Mouse (Mus musculus): ENCODE results near the gene Hsd17b1. TPM values are rescaled to one million over a fixed set of nuclear protein-coding genes. Genes with fewer than 3 reads are reported as not detected.

Hsd17b1 gene
- total RNA-seq, 1 experiment, result 2.4 TPM

GRCm38 (mm10) chr11:101071810-101072428, 6.3 kb upstream of the Hsd17b1 start:
- Histone ChIP-seq H3K27ac (ENCODE audit: insufficient read depth, low read depth, low read length, poor library complexity, severe bottlenecking) (no peak overlapping the region), H3K4me1 (ENCODE audit: control insufficient read depth in 2 of 2, insufficient read depth in 2 of 2, low read length in 2 of 2, poor library complexity in 1 of 2) (peaks cover 2 to 4% of the 10 kb centered on the region in 2 experiments; a peak in 1 of 4 replicates), H3K9me3 (ENCODE audit: control insufficient read depth, insufficient read depth, low read depth, low read length) (no peaks in the 10 kb centered on the region), H3K4me3 (ENCODE audit: insufficient read depth in 1 of 2, low read depth in 1 of 2, low read length in 2 of 2, poor library complexity in 1 of 2, severe bottlenecking in 1 of 2) (no peak overlapping the region), H3K36me3 (ENCODE audit: control insufficient read depth, insufficient read depth, low read length, poor library complexity, severe bottlenecking) (no peaks in the 10 kb centered on the region), H3K9ac (ENCODE audit: insufficient read depth, low read depth, low read length, poor library complexity, severe bottlenecking) (no peak overlapping the region)
- no peak for DNase-seq (ENCODE audit: low read depth, low spot score)
- in situ Hi-C loops (cut with MboI; ENCODE audit: low sequenced_read_pairs in 2 of 2, unreplicated experiment in 2 of 2), result no loop called here
- TF ChIP-seq ZC3H11A (IDR thresholded peaks at IDR 0.05; ENCODE audit: borderline replicate concordance, low read depth, low read length) (no peak), ZNF384 (IDR thresholded peaks at IDR 0.05; ENCODE audit: low read depth, low read length) (no peak), HCFC1 (IDR thresholded peaks at IDR 0.05; ENCODE audit: borderline replicate concordance, insufficient read depth, low read length) (no peak), MAFK (IDR thresholded peaks at IDR 0.05; ENCODE audit: insufficient read depth, low read depth, low read length) (no peak), CHD2 (IDR thresholded peaks at IDR 0.05; ENCODE audit: low read depth, low read length) (no peak)

- TF ChIP-seq CHD2 (IDR thresholded peaks at IDR 0.05; ENCODE audit: low read depth, low read length), result no peak
- no peak for TF ChIP-seq ZC3H11A (IDR thresholded peaks at IDR 0.05; ENCODE audit: borderline replicate concordance, low read depth, low read length)
- no peak for TF ChIP-seq HCFC1 (IDR thresholded peaks at IDR 0.05; ENCODE audit: borderline replicate concordance, insufficient read depth, low read length)
- no peak for TF ChIP-seq MAFK (IDR thresholded peaks at IDR 0.05; ENCODE audit: insufficient read depth, low read depth, low read length)
- no peak for TF ChIP-seq ZNF384 (IDR thresholded peaks at IDR 0.05; ENCODE audit: low read depth, low read length)
- in situ Hi-C loops (cut with MboI; ENCODE audit: low sequenced_read_pairs in 2 of 2, unreplicated experiment in 2 of 2), result no loop called here
- H3K27ac ChIP-seq (ENCODE audit: insufficient read depth, low read depth, low read length, poor library complexity, severe bottlenecking), result no peak overlapping the region
- peaks cover 1 to 5% of the 10 kb centered on the region in 2 experiments; a peak in 1 of 4 replicates for H3K4me1 ChIP-seq (ENCODE audit: control insufficient read depth in 2 of 2, insufficient read depth in 2 of 2, low read length in 2 of 2, poor library complexity in 1 of 2)
- no peak for DNase-seq (ENCODE audit: low read depth, low spot score)
- H3K4me3 ChIP-seq (ENCODE audit: insufficient read depth in 1 of 2, low read depth in 1 of 2, low read length in 2 of 2, poor library complexity in 1 of 2, severe bottlenecking in 1 of 2), result peak overlapping the region; percentile 48 to 56
- H3K36me3 ChIP-seq (ENCODE audit: control insufficient read depth, insufficient read depth, low read length, poor library complexity, severe bottlenecking), result peaks cover 2% of the 10 kb centered on the region; the same call in 1 of the 2 replicates
- H3K9me3 ChIP-seq (ENCODE audit: control insufficient read depth, insufficient read depth, low read depth, low read length), result no peaks in the 10 kb centered on the region
- H3K9ac ChIP-seq (ENCODE audit: insufficient read depth, low read depth, low read length, poor library complexity, severe bottlenecking), result peak overlapping the region; percentile 34; the same call in 1 of the 2 replicates
These were observed 1.5 kb downstream of the Hsd17b1 start for GRCm38 (mm10) chr11:101079746-101080145.

- Histone ChIP-seq H3K36me3 (ENCODE audit: control insufficient read depth, insufficient read depth, low read length, poor library complexity, severe bottlenecking) (peaks cover 5% of the 10 kb centered on the region; the same call in 1 of the 2 replicates), H3K9me3 (ENCODE audit: control insufficient read depth, insufficient read depth, low read depth, low read length) (no peaks in the 10 kb centered on the region), H3K4me1 (ENCODE audit: control insufficient read depth in 2 of 2, insufficient read depth in 2 of 2, low read length in 2 of 2, poor library complexity in 1 of 2) (peaks cover 1 to 5% of the 10 kb centered on the region in 2 experiments; a peak in 1 of 4 replicates), H3K27ac (ENCODE audit: insufficient read depth, low read depth, low read length, poor library complexity, severe bottlenecking) (no peak overlapping the region), H3K9ac (ENCODE audit: insufficient read depth, low read depth, low read length, poor library complexity, severe bottlenecking) (no peak overlapping the region), H3K4me3 (ENCODE audit: insufficient read depth in 1 of 2, low read depth in 1 of 2, low read length in 2 of 2, poor library complexity in 1 of 2, severe bottlenecking in 1 of 2) (no peak overlapping the region)
- TF ChIP-seq CHD2 (IDR thresholded peaks at IDR 0.05; ENCODE audit: low read depth, low read length), result no peak
- TF ChIP-seq HCFC1 (IDR thresholded peaks at IDR 0.05; ENCODE audit: borderline replicate concordance, insufficient read depth, low read length), result no peak
- no peak for TF ChIP-seq ZC3H11A (IDR thresholded peaks at IDR 0.05; ENCODE audit: borderline replicate concordance, low read depth, low read length)
- TF ChIP-seq MAFK (IDR thresholded peaks at IDR 0.05; ENCODE audit: insufficient read depth, low read depth, low read length), result no peak
- TF ChIP-seq ZNF384 (IDR thresholded peaks at IDR 0.05; ENCODE audit: low read depth, low read length), result no peak
- in situ Hi-C loops (cut with MboI; ENCODE audit: low sequenced_read_pairs in 2 of 2, unreplicated experiment in 2 of 2), result no loop called here
- DNase-seq (ENCODE audit: low read depth, low spot score), result no peak
These were observed 2.2 kb downstream of the Hsd17b1 start for GRCm38 (mm10) chr11:101080421-101080820.

GRCm38 (mm10) chr11:101081659-101082058, 3.4 kb downstream of the Hsd17b1 start:
- TF ChIP-seq ZNF384 (IDR thresholded peaks at IDR 0.05; ENCODE audit: low read depth, low read length) (no peak), CHD2 (IDR thresholded peaks at IDR 0.05; ENCODE audit: low read depth, low read length) (no peak), ZC3H11A (IDR thresholded peaks at IDR 0.05; ENCODE audit: borderline replicate concordance, low read depth, low read length) (no peak), HCFC1 (IDR thresholded peaks at IDR 0.05; ENCODE audit: borderline replicate concordance, insufficient read depth, low read length) (no peak), MAFK (IDR thresholded peaks at IDR 0.05; ENCODE audit: insufficient read depth, low read depth, low read length) (no peak)
- no peak overlapping the region for H3K27ac ChIP-seq (ENCODE audit: insufficient read depth, low read depth, low read length, poor library complexity, severe bottlenecking)

More at GRCm38 (mm10) chr11:101081659-101082058, 3.4 kb downstream of the Hsd17b1 start:
- Histone ChIP-seq H3K4me1 (ENCODE audit: control insufficient read depth in 2 of 2, insufficient read depth in 2 of 2, low read length in 2 of 2, poor library complexity in 1 of 2) (peaks cover 4 to 5% of the 10 kb centered on the region in 2 experiments; a peak in 2 of 4 replicates), H3K9me3 (ENCODE audit: control insufficient read depth, insufficient read depth, low read depth, low read length) (no peaks in the 10 kb centered on the region), H3K36me3 (ENCODE audit: control insufficient read depth, insufficient read depth, low read length, poor library complexity, severe bottlenecking) (peaks cover 10% of the 10 kb centered on the region; the same call in 1 of the 2 replicates), H3K4me3 (ENCODE audit: insufficient read depth in 1 of 2, low read depth in 1 of 2, low read length in 2 of 2, poor library complexity in 1 of 2, severe bottlenecking in 1 of 2) (peak overlapping the region; percentile 56 to 74), H3K9ac (ENCODE audit: insufficient read depth, low read depth, low read length, poor library complexity, severe bottlenecking) (peak overlapping the region; percentile 45; the same call in 1 of the 2 replicates)
- in situ Hi-C loops (cut with MboI; ENCODE audit: low sequenced_read_pairs in 2 of 2, unreplicated experiment in 2 of 2), result no loop called here
- DNase-seq (ENCODE audit: low read depth, low spot score), result no peak

All from ES-E14 (cell line).